Mouse (Mus musculus): ENCODE measurements around the gene Adgrl4.

DNA sequence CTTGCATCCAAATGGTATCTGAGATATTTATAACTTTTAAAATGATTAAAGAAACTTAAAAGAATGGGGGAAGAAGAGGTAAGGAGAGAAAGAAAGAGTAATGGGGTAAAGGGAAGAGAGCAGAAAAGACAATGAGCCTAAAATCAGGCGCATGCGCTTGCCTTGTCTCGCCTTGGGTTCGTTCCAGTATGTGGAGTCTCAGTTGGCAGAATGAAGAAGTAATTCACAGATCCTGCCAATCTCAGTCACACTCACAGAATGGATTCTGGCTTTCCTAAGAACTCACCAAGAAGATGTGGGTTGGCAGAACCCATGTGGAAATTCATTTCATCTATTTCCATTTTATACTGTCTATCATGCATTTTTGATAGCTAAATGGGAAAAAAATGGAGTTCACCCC is 26.2 kb upstream of the Adgrl4 start:
- TF ChIP-seq USF1 (IDR thresholded peaks at IDR 0.05; ENCODE audit: low read depth) (no peak), CTCF (IDR thresholded peaks at IDR 0.05; ENCODE audit: control insufficient read depth, insufficient read depth, insufficient read length) (no peak)
